26 mouse cellular contexts compared by ENCODE assay signal in genomic region chr3:104239785-104240184, GRCm38 (mm10).
"Had no signal": no experiment of that assay in that cellular context is flagged by ENCODE, and none has a peak within 500 bp of the region (broad histone marks: within the 10 kb centered on the region; RNA-seq: fewer than 3 reads in every experiment).

No protein-coding gene starts in this region.

- H3K4me3 ChIP-seq: embryonic facial prominence, embryonic 10.5 days; embryonic facial prominence, embryonic 12.5 days; embryonic facial prominence, embryonic 13.5 days; embryonic facial prominence, embryonic 15.5 days; erythroblast, embryonic 14.5 days; forebrain, embryonic 10.5 days; forebrain, embryonic 12.5 days; forebrain, embryonic 13.5 days; forebrain, embryonic 15.5 days; gastrocnemius, adult 2 months; heart, adult 2 months; heart, embryonic 10.5 days had no signal

- H3K9me3 ChIP-seq: embryonic facial prominence, embryonic 10.5 days; embryonic facial prominence, embryonic 12.5 days; embryonic facial prominence, embryonic 13.5 days; embryonic facial prominence, embryonic 15.5 days; forebrain, embryonic 12.5 days; forebrain, embryonic 13.5 days; forebrain, embryonic 15.5 days; heart, embryonic 10.5 days had no signal

- H3K4me2 ChIP-seq: embryonic facial prominence, embryonic 12.5 days; embryonic facial prominence, embryonic 13.5 days; embryonic facial prominence, embryonic 15.5 days; forebrain, embryonic 12.5 days; forebrain, embryonic 13.5 days; forebrain, embryonic 15.5 days had no signal

- DNase-seq: cerebellum, postnatal 10 days; cerebellum, postnatal 14 days; cerebellum, postnatal 25 days; cerebellum, postnatal 36 days; embryo, embryonic 11 days; forebrain, postnatal 0 days; gastrocnemius, adult 2 months; gastrocnemius, postnatal 10 days; gastrocnemius, postnatal 14 days; gastrocnemius, postnatal 25 days; gastrocnemius, postnatal 36 days; heart, adult 11 months; heart, adult 18-20 months; heart, adult 2 months had no signal

- H3K36me3 ChIP-seq: embryonic facial prominence, embryonic 10.5 days; embryonic facial prominence, embryonic 12.5 days; embryonic facial prominence, embryonic 13.5 days; embryonic facial prominence, embryonic 15.5 days; forebrain, embryonic 10.5 days; forebrain, embryonic 12.5 days; forebrain, embryonic 15.5 days; heart, embryonic 10.5 days had no signal

- H3K4me1 ChIP-seq: embryonic facial prominence, embryonic 10.5 days; embryonic facial prominence, embryonic 12.5 days; embryonic facial prominence, embryonic 15.5 days; forebrain, embryonic 15.5 days; heart, embryonic 10.5 days had no signal

- H3K27ac ChIP-seq: embryonic facial prominence, embryonic 10.5 days; embryonic facial prominence, embryonic 12.5 days; embryonic facial prominence, embryonic 13.5 days; embryonic facial prominence, embryonic 15.5 days; forebrain, embryonic 10.5 days; forebrain, embryonic 12.5 days; forebrain, embryonic 13.5 days; forebrain, embryonic 15.5 days; gastrocnemius, adult 2 months; heart, adult 2 months; heart, embryonic 10.5 days had no signal

- H3K27me3 ChIP-seq: embryonic facial prominence, embryonic 12.5 days; embryonic facial prominence, embryonic 13.5 days; embryonic facial prominence, embryonic 15.5 days; forebrain, embryonic 12.5 days; forebrain, embryonic 13.5 days; forebrain, embryonic 15.5 days had no signal

- H3K9ac ChIP-seq: embryonic facial prominence, embryonic 12.5 days; embryonic facial prominence, embryonic 13.5 days; embryonic facial prominence, embryonic 15.5 days; forebrain, embryonic 12.5 days; forebrain, embryonic 13.5 days; forebrain, embryonic 15.5 days; forebrain, postnatal 0 days had no signal

- ATAC-seq: forebrain, embryonic 13.5 days; forebrain, embryonic 14.5 days; forebrain, embryonic 15.5 days; forebrain, embryonic 16.5 days; forebrain, postnatal 0 days had no signal
